7 mouse cellular contexts compared by ENCODE assay signal in genomic region chr9:103996496-103996895, GRCm38 (mm10). TPM values are rescaled to one million over a fixed set of nuclear protein-coding genes. Genes with fewer than 3 reads are reported as not detected.
DNase-seq lines count a peak whose midpoint lies in the region.

No protein-coding gene starts in this region.

- DNase-seq in kidney, postnatal 10 days, result peak; percentile 61
- DNase-seq in kidney, adult 11 months, result no peak
- peak; percentile 40 for DNase-seq in urinary bladder, postnatal 25 days (ENCODE audit: low spot score)
- no peak for DNase-seq in urinary bladder, postnatal 10 days (ENCODE audit: low spot score)
- DNase-seq in adrenal gland, postnatal 10 days, result peak; percentile 69
- peak; percentile 11 for DNase-seq in fibroblast of lung, adult 2 months (ENCODE audit: low read depth)
- DNase-seq in retina, adult 2 months (ENCODE audit: low read depth, low spot score), result peak; percentile 61

RNA-seq across cellular contexts. Expression of gene Nphp3, which starts 5.8 kb away (rescaled TPM):
- total RNA-seq in adrenal gland, postnatal 10 days (2021), result 1 to 10 TPM; 3.9 to 5.2 TPM

RNA-seq across cellular contexts. Expression of gene Gm28305, which starts 44.0 kb away (rescaled TPM):
- not detected for total RNA-seq in adrenal gland, postnatal 10 days (2021)

Comparison
In these comparisons a context has a peak if more than half of its experiments do, and no peak if none do; other contexts are left out.
1. DNase-seq: peak in kidney, postnatal 10 days (single experiment), urinary bladder, postnatal 25 days (single experiment), adrenal gland, postnatal 10 days (single experiment), fibroblast of lung, adult 2 months (single experiment) and retina, adult 2 months (single experiment); none in kidney, adult 11 months (single experiment) and urinary bladder, postnatal 10 days (single experiment).